Mouse (Mus musculus): Measurements from ENCODE around the gene Jun.

Jun gene

GRCm38 (mm10) chr4:95052025-95052899 is at the start of gene Jun:
Gene Jun (minus strand): TSS chr4:95052222.
- DNase-seq (ENCODE audit: low spot score), result peak; percentile 100

GRCm38 (mm10) chr4:95101684-95102083 is 49.7 kb upstream of the Jun start:
- DNase-seq (ENCODE audit: low spot score), result no peak

GRCm38 (mm10) chr4:95100694-95101093 is 48.7 kb upstream of the Jun start:
- no peak for DNase-seq (ENCODE audit: low spot score)

GRCm38 (mm10) chr4:95099373-95099772 is 47.4 kb upstream of the Jun start:
- no peak for DNase-seq (ENCODE audit: low spot score)

- no peak for DNase-seq (ENCODE audit: low spot score)
These were observed 46.7 kb upstream of the Jun start for GRCm38 (mm10) chr4:95098722-95099097.

GRCm38 (mm10) chr4:95097942-95098721 is 46.1 kb upstream of the Jun start:
- no peak for DNase-seq (ENCODE audit: low spot score)

GRCm38 (mm10) chr4:95096731-95097130 is 44.7 kb upstream of the Jun start:
- no peak for DNase-seq (ENCODE audit: low spot score)

GRCm38 (mm10) chr4:95095911-95096310 is 43.9 kb upstream of the Jun start:
- no peak for DNase-seq (ENCODE audit: low spot score)

- DNase-seq (ENCODE audit: low spot score), result no peak
These were observed 43.3 kb upstream of the Jun start for GRCm38 (mm10) chr4:95095355-95095754.

GRCm38 (mm10) chr4:95094700-95095113 is 42.7 kb upstream of the Jun start:
- DNase-seq (ENCODE audit: low spot score), result no peak

- no peak for DNase-seq (ENCODE audit: low spot score)
These were observed 41.6 kb upstream of the Jun start for GRCm38 (mm10) chr4:95093615-95094014.

- DNase-seq (ENCODE audit: low spot score), result no peak
These were observed 40.5 kb upstream of the Jun start for GRCm38 (mm10) chr4:95092516-95092915.

- no peak for DNase-seq (ENCODE audit: low spot score)
These were observed 39.5 kb upstream of the Jun start for GRCm38 (mm10) chr4:95091536-95091935.

GRCm38 (mm10) chr4:95089968-95090367 is 37.9 kb upstream of the Jun start:
- no peak for DNase-seq (ENCODE audit: low spot score)

GRCm38 (mm10) chr4:95089053-95089452 is 37.0 kb upstream of the Jun start:
- no peak for DNase-seq (ENCODE audit: low spot score)

GRCm38 (mm10) chr4:95083957-95084356 is 31.9 kb upstream of the Jun start:
- no peak for DNase-seq (ENCODE audit: low spot score)

- no peak for DNase-seq (ENCODE audit: low spot score)
These were observed 31.2 kb upstream of the Jun start for GRCm38 (mm10) chr4:95083191-95083729.

GRCm38 (mm10) chr4:95082481-95083088 is 30.6 kb upstream of the Jun start:
- no peak for DNase-seq (ENCODE audit: low spot score)

- DNase-seq (ENCODE audit: low spot score), result no peak
These were observed 29.6 kb upstream of the Jun start for GRCm38 (mm10) chr4:95081632-95082031.

GRCm38 (mm10) chr4:95078625-95079024 is 26.6 kb upstream of the Jun start:
- DNase-seq (ENCODE audit: low spot score), result no peak

- DNase-seq (ENCODE audit: low spot score), result no peak
These were observed 24.3 kb upstream of the Jun start for GRCm38 (mm10) chr4:95076279-95076678.

- no peak for DNase-seq (ENCODE audit: low spot score)
These were observed 23.6 kb upstream of the Jun start for GRCm38 (mm10) chr4:95075591-95076002.

All from left cerebral cortex, adult 11 months (tissue).